Mouse (Mus musculus): Measurements from ENCODE around the gene Trim31.
A peak's percentile ranks its signal among the peaks of the same experiment; 100 is the strongest.

Trim31 gene

DNA sequence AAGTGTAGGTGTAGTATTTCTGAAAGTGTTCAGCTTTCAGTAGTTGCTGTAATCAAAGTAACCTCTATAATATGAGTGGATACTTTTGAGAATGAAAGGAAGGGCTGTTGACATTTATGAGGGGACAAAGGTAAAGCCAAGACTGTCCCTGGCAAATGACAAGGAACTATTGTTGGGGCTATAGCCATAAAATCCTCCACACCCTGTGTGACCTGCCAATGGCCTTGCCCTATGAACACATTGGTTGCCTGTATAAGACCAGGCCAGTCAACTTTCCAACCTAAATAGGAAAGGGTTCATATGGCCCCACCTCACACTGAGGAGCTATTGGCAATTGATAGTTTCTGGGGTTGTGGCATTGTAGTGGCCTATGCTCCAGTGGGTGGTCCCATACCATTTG, 853 bp upstream of the Trim31 start:
- DNase-seq, result no peak

DNA sequence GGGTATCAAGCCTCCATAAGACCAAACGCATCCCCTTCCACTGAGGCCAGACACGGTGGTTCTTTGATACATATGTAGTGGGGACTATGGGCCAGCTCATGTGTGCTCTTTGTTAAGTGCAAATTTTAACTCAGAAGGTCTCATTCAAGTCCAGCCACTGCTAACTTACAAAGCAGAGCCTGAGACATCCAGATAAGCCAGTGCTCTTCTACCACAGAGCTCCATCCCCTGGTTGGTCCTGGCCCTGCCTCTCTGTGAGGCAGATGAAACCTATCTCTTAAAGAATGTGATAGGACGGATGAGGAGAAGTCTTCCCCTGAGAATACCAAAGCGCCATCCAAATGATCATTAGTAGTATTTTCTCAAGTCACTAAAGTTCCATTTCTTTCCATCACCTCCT, 1.5 kb downstream of the Trim31 start:
- no peak for DNase-seq

DNA sequence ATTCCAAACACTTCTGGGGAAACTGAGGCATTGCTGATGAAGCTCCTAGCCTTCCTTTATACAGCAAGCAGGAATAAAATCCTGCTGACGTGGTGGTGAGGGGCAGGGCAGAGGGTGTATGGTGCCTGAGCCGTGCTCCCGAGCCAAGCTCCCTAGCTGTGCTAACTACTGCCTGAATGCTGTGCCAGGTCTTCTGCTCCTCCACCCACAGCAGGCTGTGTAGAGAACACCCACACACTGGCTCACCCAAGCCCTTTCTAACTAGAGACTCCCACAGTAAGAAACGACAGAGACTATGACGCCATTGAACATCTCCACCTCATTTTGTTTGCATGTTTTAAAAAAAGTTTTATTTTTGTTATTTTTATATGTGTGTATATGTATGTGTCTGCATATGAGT, 2.1 kb downstream of the Trim31 start:
- no peak for DNase-seq

DNA sequence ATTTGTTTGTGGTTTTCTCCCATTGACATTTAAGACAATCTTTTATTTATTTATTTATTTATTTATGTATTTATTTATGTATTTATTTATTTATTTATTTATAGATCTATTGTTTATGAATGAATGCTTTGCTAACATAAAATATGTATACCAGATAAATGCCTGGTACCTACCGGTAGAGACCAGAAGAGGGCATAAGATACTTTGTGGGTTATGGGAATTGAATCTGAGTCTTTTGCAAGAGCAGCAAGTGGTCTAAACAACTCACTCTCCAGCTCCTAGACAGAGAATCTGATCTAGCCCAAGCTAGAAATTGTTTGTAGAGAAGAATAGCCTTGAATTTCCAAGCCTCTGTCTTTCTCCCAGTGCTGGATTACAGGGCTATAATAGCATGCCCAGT, 2.8 kb downstream of the Trim31 start:
- no peak for DNase-seq

DNA sequence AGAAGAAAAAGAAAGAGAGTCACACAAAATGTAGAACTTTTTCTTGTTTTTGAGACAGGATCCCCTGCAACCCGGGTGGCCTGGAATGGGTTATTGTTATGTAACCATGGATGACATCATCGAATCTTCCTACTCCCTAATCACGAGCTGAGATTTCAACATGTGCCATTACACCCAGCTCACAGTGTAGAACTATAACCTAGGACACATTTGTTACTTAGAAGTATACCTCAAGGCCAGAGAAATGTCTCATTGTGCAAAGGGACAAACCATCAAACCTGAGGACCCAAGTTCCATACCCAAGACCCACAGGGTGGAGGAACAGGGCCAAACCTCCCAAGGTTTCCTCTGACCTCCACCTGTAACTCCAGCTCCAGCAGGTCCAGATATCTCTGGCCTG, 5.7 kb downstream of the Trim31 start:
- no peak for DNase-seq

GRCm38 (mm10) chr17:36908235-36908634, 10.3 kb downstream of the Trim31 start:
- DNase-seq, result no peak

DNA sequence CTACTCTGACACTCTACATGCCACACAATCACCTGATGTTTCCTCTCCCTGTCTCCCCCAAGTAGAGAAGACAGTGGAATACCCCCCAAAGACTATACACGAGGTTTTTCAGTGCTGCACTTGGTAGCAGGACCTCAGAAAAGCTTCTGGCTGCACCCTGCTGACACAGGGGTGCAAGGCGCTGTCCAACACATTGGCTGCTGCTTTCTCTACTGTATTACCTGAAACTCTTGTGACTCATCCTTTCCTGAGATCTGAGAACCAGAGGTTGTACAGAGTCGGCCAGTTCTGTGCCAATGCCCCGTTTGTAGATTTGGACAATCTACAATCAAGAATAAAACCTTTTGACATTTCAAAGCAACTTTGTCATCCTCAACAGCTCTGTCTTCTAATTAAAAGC, 11.9 kb downstream of the Trim31 start:
- no peak for DNase-seq

- DNase-seq, result no peak
Observed at GRCm38 (mm10) chr17:36912031-36912430, 14.1 kb downstream of the Trim31 start.

- peak; percentile 79 for DNase-seq
Observed at GRCm38 (mm10) chr17:36914108-36914507, 16.2 kb downstream of the Trim31 start.

DNA sequence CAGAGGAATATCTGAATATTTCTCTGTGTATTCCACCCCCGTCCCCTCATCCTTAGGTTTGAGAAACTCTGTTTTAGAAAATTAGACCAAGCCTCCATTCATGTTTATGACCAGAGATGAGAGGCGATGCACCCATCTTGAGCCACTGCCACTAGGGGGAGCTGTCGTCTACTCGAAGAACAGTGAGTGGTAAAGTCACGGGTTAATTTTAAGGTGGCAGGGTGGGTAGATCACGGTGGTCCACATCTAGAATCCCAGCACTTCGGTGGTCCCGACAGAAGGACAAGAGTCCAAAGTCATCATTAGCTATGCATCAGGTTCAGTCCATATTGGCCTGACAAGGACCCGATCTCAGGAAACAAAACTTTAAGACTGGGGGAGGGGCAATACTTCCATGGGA, 17.2 kb downstream of the Trim31 start:
- peak; percentile 49 for DNase-seq

DNA sequence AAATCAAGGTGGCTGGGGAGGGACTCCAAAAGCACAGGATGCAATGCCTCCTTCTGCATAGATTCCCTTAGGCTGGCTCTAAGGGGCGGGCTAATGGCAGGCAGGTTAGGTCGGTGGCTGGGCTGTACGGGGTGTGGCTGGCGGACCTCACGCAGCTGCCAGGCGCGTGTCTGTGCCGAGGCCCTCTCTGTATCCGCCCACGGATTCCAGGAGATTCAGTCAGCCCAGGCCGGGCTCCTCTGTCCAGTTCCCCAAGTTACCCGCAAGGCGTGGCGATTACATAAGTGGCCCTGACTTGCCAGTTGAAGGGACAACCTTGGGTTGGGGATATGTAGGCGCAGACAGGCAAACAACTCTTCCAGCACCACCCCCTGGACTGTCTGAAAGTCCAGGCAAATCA, 22.3 kb downstream of the Trim31 start:
- no peak for DNase-seq

- DNase-seq, result no peak
Observed at GRCm38 (mm10) chr17:36922715-36923114, 24.8 kb downstream of the Trim31 start.

- DNase-seq, result no peak
Observed at GRCm38 (mm10) chr17:36923491-36923890, 25.6 kb downstream of the Trim31 start.

- DNase-seq, result no peak
Observed at GRCm38 (mm10) chr17:36927496-36928120, 29.7 kb downstream of the Trim31 start.

DNA sequence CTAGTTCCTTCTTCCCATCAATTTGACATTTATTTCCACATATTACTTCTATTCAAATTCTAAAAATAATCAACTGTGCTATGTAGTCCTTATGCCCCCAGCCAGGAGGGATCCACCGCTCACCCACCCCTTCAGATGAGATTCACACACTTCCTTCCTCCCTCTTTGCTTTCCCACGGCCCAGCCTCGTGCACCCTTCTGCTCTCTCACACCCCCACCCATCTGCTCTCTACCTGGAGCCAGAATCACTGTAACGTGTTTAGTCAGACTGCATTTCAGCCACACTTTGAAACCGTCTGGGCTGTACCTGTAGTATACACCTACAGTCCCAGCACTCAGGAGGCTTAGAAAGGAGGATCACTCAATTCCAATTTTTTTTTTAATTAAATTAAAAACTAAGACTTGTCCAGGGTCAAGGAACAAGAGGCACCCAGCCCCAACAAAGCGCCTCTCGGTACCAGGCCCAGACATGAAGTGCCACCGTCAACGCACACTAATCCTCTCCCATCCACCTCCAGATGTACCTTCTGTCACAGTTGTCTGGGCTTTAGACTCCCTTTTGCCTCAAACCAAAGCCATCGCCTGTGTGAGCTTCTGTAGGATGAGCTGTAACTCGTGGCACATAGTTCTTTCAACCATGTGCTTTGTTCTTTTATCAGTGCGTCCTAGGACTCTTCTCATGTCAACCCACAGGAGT, 31.5 kb downstream of the Trim31 start:
- DNase-seq, result no peak

- DNase-seq, result no peak
Observed at GRCm38 (mm10) chr17:36930233-36930632, 32.3 kb downstream of the Trim31 start.

GRCm38 (mm10) chr17:36931130-36931529, 33.2 kb downstream of the Trim31 start:
- no peak for DNase-seq

- DNase-seq, result no peak
Observed at GRCm38 (mm10) chr17:36931806-36932205, 33.9 kb downstream of the Trim31 start.

GRCm38 (mm10) chr17:36938056-36938455, 40.1 kb downstream of the Trim31 start:
- DNase-seq, result no peak

DNA sequence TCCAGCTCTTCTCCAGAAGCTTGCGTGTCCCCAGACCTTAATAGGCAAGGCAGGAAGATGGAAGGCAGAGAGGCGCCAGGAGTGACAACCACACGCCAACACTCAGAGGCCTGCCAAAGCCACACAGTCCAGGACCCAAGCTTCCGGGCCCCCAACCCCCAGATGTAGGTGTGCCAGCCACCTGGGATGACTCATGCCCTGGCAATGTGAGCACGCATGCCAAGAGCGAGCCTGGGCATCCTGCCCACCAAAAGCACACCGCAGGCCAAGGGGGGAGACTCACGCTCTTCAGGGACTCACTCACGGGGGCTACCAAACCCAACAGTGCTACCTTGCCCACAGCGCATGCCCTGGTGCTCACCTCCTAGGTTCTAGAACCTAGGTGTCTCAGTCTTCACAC, 44.5 kb downstream of the Trim31 start:
- peak; percentile 87 for DNase-seq

GRCm38 (mm10) chr17:36942791-36943471, 45.0 kb downstream of the Trim31 start, which contains the start of gene Rnf39:
Gene Rnf39 (plus strand): TSS chr17:36942918.
- no peak for DNase-seq

DNA sequence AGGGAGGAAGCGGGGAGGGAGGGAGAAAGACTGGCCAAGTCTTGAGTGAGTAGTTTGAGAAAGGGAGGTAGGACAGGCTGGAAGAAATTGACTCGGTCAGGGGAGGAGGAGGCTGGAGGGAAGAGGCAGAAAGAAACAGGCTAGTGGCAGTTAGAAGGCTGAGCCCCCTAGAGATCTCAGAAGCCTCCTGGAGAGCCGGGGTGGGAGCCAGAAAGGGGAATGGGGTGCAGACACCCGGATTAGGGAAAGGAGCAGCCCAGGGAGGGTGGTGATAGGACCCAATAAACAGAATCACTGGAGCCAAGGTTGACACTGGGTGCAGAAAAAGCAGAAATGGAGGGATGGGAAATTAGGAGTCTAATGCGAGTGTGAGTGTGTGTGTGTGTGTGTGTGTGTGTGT, 45.8 kb downstream of the Trim31 start:
- DNase-seq, result peak; percentile 48

GRCm38 (mm10) chr17:36944121-36944775, 46.3 kb downstream of the Trim31 start:
- DNase-seq, result peak; percentile 61
